Mouse (Mus musculus): ENCODE measurements at regions not wholly inside any gene's neighbourhood (a gene's known extent, or its start where the extent isn't known, plus 50 kb on each side); places are given as distances from the start of the nearest gene placed in this dataset.
A peak's percentile ranks its signal among the peaks of the same experiment; 100 is the strongest.

DNA sequence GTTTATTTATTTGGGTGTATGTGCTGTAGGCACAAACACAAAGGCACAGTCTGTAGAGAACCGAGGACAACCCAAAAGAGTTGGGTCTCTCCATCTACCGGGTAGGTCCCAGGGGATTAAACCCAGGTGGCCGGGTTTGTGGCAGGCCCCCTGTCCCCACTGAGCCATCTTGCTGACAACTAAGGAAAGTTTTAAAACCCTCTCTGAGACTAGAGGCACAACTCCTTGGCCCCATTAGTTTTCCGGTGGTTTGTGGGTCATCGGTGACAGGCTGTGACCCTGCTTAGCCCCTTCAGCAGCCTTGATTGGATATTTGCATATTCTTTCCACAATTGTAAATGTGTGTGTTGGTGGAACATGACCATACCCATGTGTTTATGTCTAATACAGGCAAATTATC, 83.1 kb upstream of the S1pr3 start:
- Histone ChIP-seq H3K4me1 (peaks cover 13% of the 10 kb centered on the region), H3K4me3 (replicated peaks) (no peak overlapping the region), H3K27me3 (replicated peaks) (no peaks in the 10 kb centered on the region), H3K36me3 (no peaks in the 10 kb centered on the region), H3K9me3 (no peaks in the 10 kb centered on the region), H3K4me2 (no peak overlapping the region), H3K9ac (no peak overlapping the region), H3K27ac (no peak overlapping the region)
- WGBS, result 62% methylated on average over 5 of the region's 5 CpGs
- ATAC-seq (ENCODE audit: insufficient read depth, low FRiP score, low read depth), result no peak

GRCm38 (mm10) chr13:51326128-51326527, 82.3 kb upstream of the S1pr3 start:
- Histone ChIP-seq H3K27me3 (replicated peaks) (no peaks in the 10 kb centered on the region), H3K4me2 (no peak overlapping the region), H3K9me3 (no peaks in the 10 kb centered on the region), H3K4me1 (peaks cover 13% of the 10 kb centered on the region), H3K27ac (no peak overlapping the region), H3K4me3 (replicated peaks) (no peak overlapping the region), H3K9ac (no peak overlapping the region), H3K36me3 (no peaks in the 10 kb centered on the region)
- WGBS, result 65% methylated on average over 5 of the region's 5 CpGs
- ATAC-seq (ENCODE audit: insufficient read depth, low FRiP score, low read depth), result no peak

DNA sequence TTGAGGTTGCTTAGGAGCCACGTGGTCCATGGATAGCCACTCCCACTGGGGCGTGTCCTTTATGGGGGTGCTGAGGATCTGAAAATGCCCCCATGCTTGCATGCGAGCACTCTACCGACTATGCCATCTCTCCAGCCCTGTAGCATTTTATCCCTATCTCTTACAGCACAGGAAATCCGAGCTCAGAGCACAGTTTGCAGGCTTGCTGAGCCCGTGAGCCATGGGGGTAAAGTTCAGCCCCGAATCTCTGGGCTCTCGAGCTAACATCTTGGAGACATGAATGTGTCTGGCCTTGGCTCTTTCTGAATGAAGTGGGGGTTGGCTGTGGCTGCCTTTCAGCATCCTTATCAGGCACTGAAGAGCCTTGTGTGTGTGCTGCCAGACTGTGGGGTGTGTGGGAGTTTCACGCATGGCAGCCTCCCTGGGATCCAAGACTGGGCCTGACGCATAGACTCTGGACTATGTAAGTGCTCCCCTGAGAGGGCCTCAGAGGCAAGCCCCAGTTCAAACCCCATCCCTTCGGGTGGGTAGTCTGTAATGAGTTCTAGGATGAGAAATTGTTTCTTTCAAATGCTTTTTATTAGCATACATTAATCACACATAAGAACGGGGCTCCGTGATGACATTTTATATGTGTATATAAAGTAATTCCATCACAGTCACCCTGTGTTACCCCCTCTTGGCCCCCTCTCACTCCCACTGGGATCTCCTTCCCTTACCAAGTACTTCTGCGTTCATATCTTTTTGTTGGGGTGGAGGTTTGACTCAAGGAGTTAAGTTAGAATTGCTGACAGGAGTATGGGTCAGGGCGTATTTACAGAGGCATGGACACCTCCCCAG, 80.1 kb upstream of the S1pr3 start:
- Histone ChIP-seq H3K4me3 (replicated peaks) (no peak overlapping the region), H3K4me2 (0 out of 2 replicates have a peak overlapping the region, but pooled peaks have one; percentile 3), H3K27ac (no peak overlapping the region), H3K9me3 (no peaks in the 10 kb centered on the region), H3K4me1 (peaks cover 13% of the 10 kb centered on the region), H3K9ac (no peak overlapping the region), H3K36me3 (no peaks in the 10 kb centered on the region), H3K27me3 (replicated peaks) (no peaks in the 10 kb centered on the region)
- peak; percentile 59 for ATAC-seq (ENCODE audit: insufficient read depth, low FRiP score, low read depth)
- 37% methylated on average over 15 of the region's 15 CpGs for WGBS

DNA sequence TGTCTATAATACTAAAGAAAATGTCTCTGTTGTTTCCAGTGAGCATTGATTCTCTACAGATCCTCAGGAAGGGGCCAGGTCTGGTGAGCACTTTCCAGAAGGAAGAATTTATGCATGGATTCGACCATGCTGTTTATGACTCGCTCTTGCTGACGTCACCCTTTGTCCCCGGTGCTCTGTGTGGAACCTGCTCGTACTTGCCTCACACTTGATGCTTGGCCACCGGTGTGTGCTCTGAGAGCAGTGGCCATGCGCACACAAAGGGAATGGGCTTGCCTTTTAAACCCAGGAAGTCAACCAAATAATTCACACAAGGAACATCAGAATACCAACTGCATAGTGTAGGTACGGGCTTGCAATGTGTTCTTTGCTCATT, 79.5 kb upstream of the S1pr3 start:
- Histone ChIP-seq H3K4me2 (no peak overlapping the region), H3K27ac (no peak overlapping the region)
- peak; percentile 61; the same call in 1 of the 2 replicates for ATAC-seq (ENCODE audit: insufficient read depth, low FRiP score, low read depth)

DNA sequence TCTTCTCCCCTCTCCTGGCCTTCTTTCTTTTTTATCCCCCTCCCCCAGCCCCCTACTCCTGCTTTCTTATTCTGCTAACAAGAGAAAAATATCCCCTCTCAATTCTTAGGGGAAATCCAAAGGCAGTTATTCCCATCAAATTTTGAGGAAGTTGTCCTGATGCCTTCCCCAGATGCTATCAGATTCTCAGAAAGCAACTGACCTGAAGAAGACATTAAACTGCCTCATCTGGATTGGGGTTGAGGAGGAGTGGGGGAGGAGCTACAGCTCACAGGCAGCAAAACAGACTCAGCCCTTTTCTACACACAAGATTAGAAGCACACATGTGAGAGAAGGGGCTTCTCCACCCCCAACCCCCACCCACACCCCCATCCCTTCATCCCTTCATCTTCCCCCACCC, 78.7 kb upstream of the S1pr3 start:
- H3K27me3 ChIP-seq (replicated peaks), result no peaks in the 10 kb centered on the region
- H3K4me3 ChIP-seq (replicated peaks), result no peak overlapping the region
- no peak overlapping the region for H3K4me2 ChIP-seq
- H3K36me3 ChIP-seq, result no peaks in the 10 kb centered on the region
- H3K4me1 ChIP-seq, result peaks cover 12% of the 10 kb centered on the region
- H3K27ac ChIP-seq, result no peak overlapping the region
- H3K9ac ChIP-seq, result no peak overlapping the region
- no peak for ATAC-seq (ENCODE audit: insufficient read depth, low FRiP score, low read depth)
- no peaks in the 10 kb centered on the region for H3K9me3 ChIP-seq

More for the DNA sequence above, 79.5 kb upstream of the S1pr3 start:
- H3K9ac ChIP-seq, result no peak overlapping the region
- no peaks in the 10 kb centered on the region for H3K9me3 ChIP-seq
- H3K27me3 ChIP-seq (replicated peaks), result no peaks in the 10 kb centered on the region
- no peak overlapping the region for H3K4me3 ChIP-seq (replicated peaks)
- H3K36me3 ChIP-seq, result no peaks in the 10 kb centered on the region
- WGBS, result 56% methylated on average over 8 of the region's 8 CpGs
- peaks cover 13% of the 10 kb centered on the region for H3K4me1 ChIP-seq

- WGBS, result 56% methylated on average over 7 of the region's 7 CpGs
Observed at GRCm38 (mm10) chr13:51332271-51332670, 76.2 kb upstream of the S1pr3 start.

DNA sequence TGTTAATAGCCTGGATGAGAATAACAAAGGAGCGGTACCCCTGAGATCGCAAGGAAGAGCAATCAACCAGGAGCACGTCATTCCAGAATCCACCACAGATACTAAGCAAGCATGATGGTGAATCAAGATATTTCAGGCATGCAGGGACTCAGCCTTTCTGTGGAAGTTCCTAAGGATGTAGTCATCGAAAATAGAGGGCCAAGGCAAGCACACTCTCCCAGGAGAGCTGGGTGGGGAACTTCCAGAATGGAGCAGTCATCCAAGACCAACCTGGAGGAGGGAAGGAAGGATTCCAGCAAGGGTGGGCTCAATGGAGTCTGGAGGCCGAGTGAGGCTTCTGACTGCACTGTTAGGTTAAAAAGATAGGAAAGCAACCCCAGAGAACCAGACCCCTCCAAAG, 75.0 kb upstream of the S1pr3 start:
- Histone ChIP-seq H3K4me2 (no peak overlapping the region), H3K36me3 (no peaks in the 10 kb centered on the region), H3K9ac (no peak overlapping the region), H3K9me3 (no peaks in the 10 kb centered on the region), H3K27ac (no peak overlapping the region), H3K27me3 (replicated peaks) (no peaks in the 10 kb centered on the region), H3K4me1 (peaks cover 4% of the 10 kb centered on the region), H3K4me3 (replicated peaks) (no peak overlapping the region)
- whole genome bisulfite sequencing, result 87% methylated on average over 5 of the region's 5 CpGs
- ATAC-seq (ENCODE audit: insufficient read depth, low FRiP score, low read depth), result no peak

More at GRCm38 (mm10) chr13:51332271-51332670, 76.2 kb upstream of the S1pr3 start:
- no peak overlapping the region for H3K9ac ChIP-seq
- peaks cover 11% of the 10 kb centered on the region for H3K4me1 ChIP-seq
- no peaks in the 10 kb centered on the region for H3K27me3 ChIP-seq (replicated peaks)
- no peak for ATAC-seq (ENCODE audit: insufficient read depth, low FRiP score, low read depth)
- H3K4me3 ChIP-seq (replicated peaks), result no peak overlapping the region
- H3K9me3 ChIP-seq, result no peaks in the 10 kb centered on the region
- no peak overlapping the region for H3K27ac ChIP-seq
- H3K36me3 ChIP-seq, result no peaks in the 10 kb centered on the region
- no peak overlapping the region for H3K4me2 ChIP-seq

- Histone ChIP-seq H3K9ac (no peak overlapping the region), H3K27me3 (replicated peaks) (no peaks in the 10 kb centered on the region), H3K9me3 (no peaks in the 10 kb centered on the region), H3K36me3 (no peaks in the 10 kb centered on the region), H3K4me3 (replicated peaks) (no peak overlapping the region), H3K27ac (no peak overlapping the region), H3K4me2 (no peak overlapping the region), H3K4me1 (no peaks in the 10 kb centered on the region)
- no peak for ATAC-seq (ENCODE audit: insufficient read depth, low FRiP score, low read depth)
- 65% methylated on average over 5 of the region's 5 CpGs for WGBS
Observed at GRCm38 (mm10) chr13:51336726-51337125, 71.7 kb upstream of the S1pr3 start.

DNA sequence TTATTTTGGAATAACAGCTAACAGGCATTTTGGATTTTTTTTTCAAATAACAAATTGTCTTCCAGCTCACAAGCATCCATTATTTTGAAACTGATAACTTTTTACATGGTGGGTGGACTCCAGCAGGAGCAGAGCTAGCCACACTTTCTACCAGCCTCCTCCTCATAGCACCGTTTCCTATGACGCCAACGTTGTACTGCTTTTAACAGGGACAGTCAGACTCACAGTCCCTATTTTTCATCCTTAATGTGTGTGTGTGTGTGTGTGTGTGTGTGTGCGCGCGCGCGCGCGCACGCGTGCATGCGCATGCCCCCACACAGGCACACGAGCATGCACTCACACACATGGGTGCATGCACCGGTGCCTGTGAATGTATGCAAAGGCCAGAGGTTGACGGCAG, 70.5 kb upstream of the S1pr3 start:
- Histone ChIP-seq H3K4me3 (replicated peaks) (no peak overlapping the region), H3K27ac (no peak overlapping the region), H3K9me3 (no peaks in the 10 kb centered on the region), H3K36me3 (no peaks in the 10 kb centered on the region), H3K27me3 (replicated peaks) (no peaks in the 10 kb centered on the region), H3K4me2 (no peak overlapping the region), H3K4me1 (no peaks in the 10 kb centered on the region), H3K9ac (no peak overlapping the region)
- no peak for ATAC-seq (ENCODE audit: insufficient read depth, low FRiP score, low read depth)
- 94% methylated on average over 16 of the region's 16 CpGs for WGBS

- peak overlapping the region; percentile 16; the same call in 1 of the 2 replicates for H3K27ac ChIP-seq
- no peaks in the 10 kb centered on the region for H3K27me3 ChIP-seq (replicated peaks)
- no peak overlapping the region for H3K9ac ChIP-seq
- H3K9me3 ChIP-seq, result no peaks in the 10 kb centered on the region
- H3K36me3 ChIP-seq, result no peaks in the 10 kb centered on the region
- no peak overlapping the region for H3K4me3 ChIP-seq (replicated peaks)
- H3K4me1 ChIP-seq, result 0 out of 2 replicates have a peak, but pooled peaks cover 6% of the 10 kb centered on the region
- WGBS, result 87% methylated on average over 4 of the region's 4 CpGs
- ATAC-seq (ENCODE audit: insufficient read depth, low FRiP score, low read depth), result no peak
- H3K4me2 ChIP-seq, result no peak overlapping the region
Observed at GRCm38 (mm10) chr13:51345321-51345720, 63.1 kb upstream of the S1pr3 start.

DNA sequence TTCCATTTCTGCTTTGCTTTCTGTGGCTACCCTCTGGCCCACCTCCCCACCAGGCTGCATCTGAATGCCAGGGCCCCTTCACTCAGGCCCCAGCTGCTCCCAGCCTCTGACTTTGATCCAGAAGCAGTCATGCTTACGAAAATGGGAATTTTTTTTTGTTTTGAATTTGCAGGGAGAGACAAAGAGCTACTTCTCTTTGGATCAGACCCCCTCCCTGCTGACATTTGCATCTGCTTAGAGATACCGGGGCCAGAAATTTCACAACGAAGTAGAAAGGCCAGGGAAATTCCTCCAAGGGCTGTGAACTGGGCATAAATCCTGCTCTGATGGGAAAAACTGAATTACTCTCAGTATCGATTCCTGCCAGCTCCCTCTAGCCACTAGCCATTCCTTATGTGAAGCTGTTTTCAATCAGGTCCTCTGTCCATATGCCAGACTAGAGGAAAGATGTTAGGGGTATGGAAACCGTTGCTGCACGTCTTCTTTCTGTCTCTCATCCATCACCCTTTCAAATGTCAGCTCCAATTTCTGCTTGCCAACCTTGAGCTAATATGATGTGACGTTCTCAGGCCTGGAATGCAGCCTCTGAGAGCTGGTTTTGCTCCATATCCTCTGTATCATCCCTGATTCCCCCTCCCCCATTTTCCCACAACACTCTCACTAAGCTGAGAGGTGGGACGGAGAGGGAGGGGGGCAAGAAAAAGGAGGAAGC, 62.4 kb upstream of the S1pr3 start:
- 30% methylated on average over 8 of the region's 8 CpGs for WGBS

GRCm38 (mm10) chr13:51348707-51349106, 59.7 kb upstream of the S1pr3 start:
- no peak overlapping the region for H3K27ac ChIP-seq
- no peaks in the 10 kb centered on the region for H3K9me3 ChIP-seq
- H3K27me3 ChIP-seq (replicated peaks), result no peaks in the 10 kb centered on the region
- no peak overlapping the region for H3K4me3 ChIP-seq (replicated peaks)
- 53% methylated on average over 4 of the region's 4 CpGs for WGBS
- H3K4me1 ChIP-seq, result 0 out of 2 replicates have a peak, but pooled peaks cover 6% of the 10 kb centered on the region
- H3K4me2 ChIP-seq, result no peak overlapping the region
- H3K9ac ChIP-seq, result no peak overlapping the region
- no peak for ATAC-seq (ENCODE audit: insufficient read depth, low FRiP score, low read depth)
- H3K36me3 ChIP-seq, result no peaks in the 10 kb centered on the region

More for the DNA sequence above, 62.4 kb upstream of the S1pr3 start:
- Histone ChIP-seq H3K9me3 (no peaks in the 10 kb centered on the region), H3K4me2 (no peak overlapping the region), H3K27ac (0 out of 2 replicates have a peak overlapping the region, but pooled peaks have one; percentile 24), H3K9ac (no peak overlapping the region), H3K27me3 (replicated peaks) (no peaks in the 10 kb centered on the region), H3K4me3 (replicated peaks) (no peak overlapping the region), H3K36me3 (no peaks in the 10 kb centered on the region), H3K4me1 (0 out of 2 replicates have a peak, but pooled peaks cover 6% of the 10 kb centered on the region)
- no peak for ATAC-seq (ENCODE audit: insufficient read depth, low FRiP score, low read depth)
